Mouse (Mus musculus): Measurements from ENCODE around the gene Slc16a7. TPM values are rescaled to one million over a fixed set of nuclear protein-coding genes. Genes with fewer than 3 reads are reported as not detected.

Slc16a7 gene
- total and polyA plus RNA-seq, 2 experiments from 2014 or later = 3.3 to 9.2 TPM

DNA sequence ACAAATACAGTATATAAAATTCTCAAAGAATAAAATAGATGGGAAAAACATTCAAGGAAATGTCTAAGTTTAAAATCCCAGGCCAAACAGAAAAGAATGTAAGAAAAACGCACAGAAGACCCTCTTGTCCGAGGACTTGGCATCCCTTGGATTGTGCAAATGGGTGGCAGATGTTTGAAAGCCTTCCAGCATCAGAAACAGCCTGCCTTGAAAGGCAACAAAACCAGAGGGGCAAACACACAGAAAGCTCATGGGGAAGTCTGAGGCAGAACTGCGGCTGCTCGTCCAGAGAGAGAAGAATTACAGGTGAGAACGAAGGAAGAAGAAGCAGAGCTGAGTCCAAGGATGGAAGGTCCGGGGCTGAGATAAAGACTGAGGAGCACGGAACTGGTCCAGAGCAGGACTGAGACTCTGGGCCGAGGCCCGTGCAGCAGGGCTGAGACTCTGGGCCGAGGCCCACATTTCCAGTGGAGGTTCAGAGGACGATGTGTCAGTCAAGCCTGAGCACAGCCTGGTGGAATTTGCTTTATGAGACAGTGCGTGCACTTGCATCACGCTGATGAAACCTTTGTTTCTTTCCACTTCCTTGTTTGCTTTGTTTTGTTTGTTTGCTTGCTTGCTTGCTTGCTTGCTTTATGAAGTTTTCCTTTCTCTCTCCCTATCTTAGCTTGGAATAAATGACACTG, 65.0 kb downstream of the Slc16a7 start:
- 83% methylated on average over 13 of the region's 13 CpGs for WGBS

DNA sequence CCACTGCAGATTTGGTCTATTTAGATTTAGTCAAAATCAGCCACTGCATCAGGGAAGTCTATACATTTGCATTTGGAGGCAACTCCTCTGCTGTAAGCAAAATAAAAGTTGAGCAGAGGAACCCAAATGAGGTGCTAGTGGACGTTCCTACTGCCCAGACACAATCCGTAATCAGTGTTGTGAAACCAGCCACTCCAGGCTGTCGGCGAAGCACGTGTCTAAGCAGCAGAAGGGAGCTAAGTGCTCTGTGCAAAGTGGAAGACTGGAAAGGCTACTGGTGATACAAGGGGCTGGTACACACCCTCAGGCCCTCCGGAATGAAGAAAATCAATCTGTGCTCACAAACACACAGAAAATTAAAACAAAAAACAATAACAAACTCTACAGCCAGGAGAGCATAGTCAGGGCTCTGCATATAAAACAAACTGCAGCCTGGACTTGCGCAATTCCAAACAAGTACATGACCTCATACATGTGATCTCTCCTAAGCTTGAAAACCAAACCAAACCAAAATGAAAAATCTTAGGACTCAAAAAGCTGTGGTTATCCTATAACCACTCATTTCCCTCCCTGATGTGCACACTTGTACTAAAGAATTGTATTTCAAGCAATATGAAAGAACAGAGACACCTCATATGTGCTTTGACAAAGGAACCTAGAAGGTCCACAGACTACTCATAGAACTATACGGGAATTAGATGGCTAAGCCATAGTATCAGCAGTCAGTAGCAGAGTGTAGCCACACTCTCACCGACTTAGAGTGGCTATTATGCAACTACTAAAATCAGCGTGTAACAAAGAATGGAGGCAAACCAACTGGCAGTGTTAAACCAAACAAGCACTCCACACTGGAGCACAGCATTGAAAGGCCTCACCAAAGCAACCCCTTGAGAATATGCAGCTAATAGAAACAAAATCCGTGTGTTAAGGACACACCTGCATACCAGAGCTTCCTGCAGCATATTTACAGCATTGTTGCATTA, 67.5 kb downstream of the Slc16a7 start:
- Histone ChIP-seq H3K27me3 (ENCODE audit: control insufficient read depth, insufficient read depth, low read length) (no peaks in the 10 kb centered on the region), H3K36me3 (replicated peaks; ENCODE audit: control insufficient read depth, insufficient read depth, low read length) (no peaks in the 10 kb centered on the region), H3K4me2 (ENCODE audit: low read depth, low read length) (no peak overlapping the region), H3K27ac (ENCODE audit: low read depth) (no peak overlapping the region), H3K4me1 (ENCODE audit: control insufficient read depth, insufficient read depth) (peaks cover 5% of the 10 kb centered on the region), H3K9me3 (replicated peaks; ENCODE audit: control insufficient read depth, low read length) (no peaks in the 10 kb centered on the region), H3K4me3 (ENCODE audit: low read depth, low read length) (no peak overlapping the region), H3K9ac (replicated peaks; ENCODE audit: low read depth, low read length) (no peak overlapping the region)
- ATAC-seq (ENCODE audit: insufficient read depth, low read depth) (peak; percentile 77), DNase-seq (ENCODE audit: low spot score) (no peak)
- 46% methylated on average over 11 of the region's 11 CpGs for WGBS
- TF ChIP-seq EP300 (IDR thresholded peaks at IDR 0.05; ENCODE audit: low read depth) (no peak), CTCF (IDR thresholded peaks at IDR 0.05; ENCODE audit: low read depth) (no peak)

More for the DNA sequence above, 65.0 kb downstream of the Slc16a7 start:
- no peaks in the 10 kb centered on the region for H3K27me3 ChIP-seq (ENCODE audit: control insufficient read depth, insufficient read depth, low read length)
- no peaks in the 10 kb centered on the region for H3K36me3 ChIP-seq (replicated peaks; ENCODE audit: control insufficient read depth, insufficient read depth, low read length)
- no peak overlapping the region for H3K4me2 ChIP-seq (ENCODE audit: low read depth, low read length)
- no peak overlapping the region for H3K4me3 ChIP-seq (ENCODE audit: low read depth, low read length)
- no peak overlapping the region for H3K27ac ChIP-seq (ENCODE audit: low read depth)
- ATAC-seq (ENCODE audit: insufficient read depth, low read depth) (no peak), DNase-seq (ENCODE audit: low spot score) (no peak)
- H3K4me1 ChIP-seq (ENCODE audit: control insufficient read depth, insufficient read depth) = peaks cover 13% of the 10 kb centered on the region
- no peaks in the 10 kb centered on the region for H3K9me3 ChIP-seq (replicated peaks; ENCODE audit: control insufficient read depth, low read length)
- TF ChIP-seq EP300 (IDR thresholded peaks at IDR 0.05; ENCODE audit: low read depth) (no peak), CTCF (IDR thresholded peaks at IDR 0.05; ENCODE audit: low read depth) (no peak)
- H3K9ac ChIP-seq (replicated peaks; ENCODE audit: low read depth, low read length) = no peak overlapping the region

DNA sequence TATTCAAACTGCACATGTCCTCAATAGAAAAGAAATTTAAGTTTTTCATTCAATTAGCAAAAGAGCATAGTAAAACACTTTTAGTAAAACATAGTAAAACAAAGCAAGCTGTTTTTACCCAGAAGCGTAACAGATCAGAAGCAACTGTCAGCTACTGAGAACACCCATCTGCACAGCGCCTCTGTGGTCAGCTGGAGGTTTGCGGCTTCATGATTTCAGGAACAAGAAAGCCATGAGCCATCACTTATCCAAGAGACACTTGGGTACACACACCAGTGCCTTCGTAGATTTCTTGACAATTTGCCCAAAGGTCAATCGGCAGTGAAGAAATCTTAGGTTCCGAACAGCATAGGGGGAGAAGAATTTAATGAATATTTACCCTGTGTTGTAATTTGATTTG, 71.9 kb downstream of the Slc16a7 start:
- Histone ChIP-seq H3K4me2 (ENCODE audit: low read depth, low read length) (no peak overlapping the region), H3K9ac (replicated peaks; ENCODE audit: low read depth, low read length) (no peak overlapping the region), H3K4me3 (ENCODE audit: low read depth, low read length) (no peak overlapping the region), H3K27ac (ENCODE audit: low read depth) (no peak overlapping the region), H3K4me1 (ENCODE audit: control insufficient read depth, insufficient read depth) (peaks cover 5% of the 10 kb centered on the region), H3K27me3 (ENCODE audit: control insufficient read depth, insufficient read depth, low read length) (no peaks in the 10 kb centered on the region), H3K36me3 (replicated peaks; ENCODE audit: control insufficient read depth, insufficient read depth, low read length) (no peaks in the 10 kb centered on the region), H3K9me3 (replicated peaks; ENCODE audit: control insufficient read depth, low read length) (no peaks in the 10 kb centered on the region)
- WGBS = 70% methylated on average over 6 of the region's 6 CpGs
- DNase-seq (ENCODE audit: low spot score) (no peak), ATAC-seq (ENCODE audit: insufficient read depth, low read depth) (no peak)
- TF ChIP-seq EP300 (IDR thresholded peaks at IDR 0.05; ENCODE audit: low read depth) = no peak
- TF ChIP-seq CTCF (IDR thresholded peaks at IDR 0.05; ENCODE audit: low read depth) = peak; percentile 21; the same call in 1 of the 2 replicates

DNA sequence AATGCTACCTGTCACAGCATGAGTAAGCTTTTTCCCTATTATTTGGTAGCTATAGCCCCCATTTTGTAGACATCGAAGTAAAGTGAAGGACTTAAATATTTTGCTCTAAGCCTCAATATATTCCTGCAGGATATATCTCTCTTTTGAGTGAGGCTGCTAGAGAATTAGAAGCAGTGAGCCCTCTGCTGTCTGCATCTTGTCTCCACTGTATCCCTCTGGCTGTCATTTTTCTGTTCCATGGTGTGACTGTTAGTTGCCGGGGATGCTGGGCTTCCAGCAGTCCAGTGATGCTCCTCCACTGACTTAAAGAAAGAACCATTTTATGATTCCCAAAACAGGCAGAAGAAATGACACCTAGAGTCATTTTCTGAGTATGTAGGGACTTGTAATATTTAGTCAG, 78.4 kb downstream of the Slc16a7 start:
- WGBS = 87% methylated on average over 2 of the region's 2 CpGs
- Histone ChIP-seq H3K4me2 (ENCODE audit: low read depth, low read length) (no peak overlapping the region), H3K36me3 (replicated peaks; ENCODE audit: control insufficient read depth, insufficient read depth, low read length) (no peaks in the 10 kb centered on the region), H3K27ac (ENCODE audit: low read depth) (no peak overlapping the region), H3K9me3 (replicated peaks; ENCODE audit: control insufficient read depth, low read length) (no peaks in the 10 kb centered on the region), H3K9ac (replicated peaks; ENCODE audit: low read depth, low read length) (no peak overlapping the region), H3K4me1 (ENCODE audit: control insufficient read depth, insufficient read depth) (no peaks in the 10 kb centered on the region), H3K27me3 (ENCODE audit: control insufficient read depth, insufficient read depth, low read length) (no peaks in the 10 kb centered on the region), H3K4me3 (ENCODE audit: low read depth, low read length) (no peak overlapping the region)
- DNase-seq (ENCODE audit: low spot score) (no peak), ATAC-seq (ENCODE audit: insufficient read depth, low read depth) (no peak)
- no peak for TF ChIP-seq EP300 (IDR thresholded peaks at IDR 0.05; ENCODE audit: low read depth)
- TF ChIP-seq CTCF (IDR thresholded peaks at IDR 0.05; ENCODE audit: low read depth) = no peak

DNA sequence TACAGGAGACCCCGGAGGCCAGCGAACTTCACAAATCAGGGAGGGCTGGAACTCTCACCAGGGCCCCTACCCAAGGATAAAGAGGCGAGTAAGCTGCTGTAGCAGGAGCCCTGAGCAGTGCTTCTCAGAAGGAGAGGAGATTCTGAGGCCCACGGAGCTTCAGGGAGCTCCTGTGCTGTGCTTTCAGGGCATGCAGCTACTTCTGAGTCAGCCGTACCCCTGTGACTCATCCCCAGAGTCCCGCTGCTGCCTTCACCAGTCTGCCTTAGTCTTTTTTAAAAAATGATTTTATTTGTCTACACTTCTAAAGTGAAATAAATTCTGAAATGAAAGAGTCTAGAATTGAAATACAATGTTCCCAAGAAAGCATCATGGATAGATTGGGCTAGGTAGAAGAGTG, 91.2 kb downstream of the Slc16a7 start:
- H3K4me1 ChIP-seq (ENCODE audit: control insufficient read depth, insufficient read depth) = no peaks in the 10 kb centered on the region
- no peaks in the 10 kb centered on the region for H3K36me3 ChIP-seq (replicated peaks; ENCODE audit: control insufficient read depth, insufficient read depth, low read length)
- H3K9ac ChIP-seq (replicated peaks; ENCODE audit: low read depth, low read length) = no peak overlapping the region
- DNase-seq (ENCODE audit: low spot score) = no peak
- H3K4me3 ChIP-seq (ENCODE audit: low read depth, low read length) = no peak overlapping the region
- TF ChIP-seq CTCF (IDR thresholded peaks at IDR 0.05; ENCODE audit: low read depth) (no peak), EP300 (IDR thresholded peaks at IDR 0.05; ENCODE audit: low read depth) (no peak)
- no peaks in the 10 kb centered on the region for H3K27me3 ChIP-seq (ENCODE audit: control insufficient read depth, insufficient read depth, low read length)
- WGBS = 61% methylated on average over 6 of the region's 6 CpGs
- no peak overlapping the region for H3K27ac ChIP-seq (ENCODE audit: low read depth)
- H3K4me2 ChIP-seq (ENCODE audit: low read depth, low read length) = no peak overlapping the region
- ATAC-seq (ENCODE audit: insufficient read depth, low read depth) = no peak
- no peaks in the 10 kb centered on the region for H3K9me3 ChIP-seq (replicated peaks; ENCODE audit: control insufficient read depth, low read length)
